Mouse (Mus musculus) left cerebral cortex, adult 9 months (tissue): Measurements from ENCODE around the gene Megf9.
A peak's percentile ranks its signal among the peaks of the same experiment; 100 is the strongest.

ENCODE experiments used
- DNase-seq, 2 experiments: peaks; one replicate each; pipeline ENCODE4 v3.0.0; 2022; ENCODE audit warnings: low spot score in 2 of 2

Megf9 gene

GRCm38 (mm10) chr4:70523346-70523745 is 11.4 kb downstream of the Megf9 start:
- no peak for DNase-seq

GRCm38 (mm10) chr4:70521506-70522292 is 13.1 kb downstream of the Megf9 start:
- DNase-seq: no peak

GRCm38 (mm10) chr4:70517646-70518045 is 17.1 kb downstream of the Megf9 start:
- DNase-seq: peak; percentile 63 to 76

- no peak for DNase-seq
Measured at GRCm38 (mm10) chr4:70516289-70516688, 18.5 kb downstream of the Megf9 start.

- no peak for DNase-seq
Measured at GRCm38 (mm10) chr4:70515514-70515913, 19.3 kb downstream of the Megf9 start.

- DNase-seq: no peak
Measured at GRCm38 (mm10) chr4:70509987-70510386, 24.8 kb downstream of the Megf9 start.

GRCm38 (mm10) chr4:70509565-70509964 is 25.2 kb downstream of the Megf9 start:
- no peak for DNase-seq

GRCm38 (mm10) chr4:70508207-70508606 is 26.6 kb downstream of the Megf9 start:
- DNase-seq: no peak

GRCm38 (mm10) chr4:70505951-70506350 is 28.8 kb downstream of the Megf9 start:
- DNase-seq: no peak

- DNase-seq: no peak
Measured at GRCm38 (mm10) chr4:70503827-70504226, 31.0 kb downstream of the Megf9 start.

- peak; percentile 30 to 54 for DNase-seq
Measured at GRCm38 (mm10) chr4:70499285-70499684, 35.5 kb downstream of the Megf9 start.

- DNase-seq: no peak
Measured at GRCm38 (mm10) chr4:70496978-70497377, 37.8 kb downstream of the Megf9 start.

GRCm38 (mm10) chr4:70489792-70490191 is 45.0 kb downstream of the Megf9 start:
- no peak for DNase-seq

GRCm38 (mm10) chr4:70488415-70488814 is 46.4 kb downstream of the Megf9 start:
- no peak for DNase-seq

- DNase-seq: no peak
Measured at GRCm38 (mm10) chr4:70484134-70484533, 50.7 kb downstream of the Megf9 start.

GRCm38 (mm10) chr4:70481931-70482330 is 52.9 kb downstream of the Megf9 start:
- DNase-seq: no peak

- DNase-seq: no peak
Measured at GRCm38 (mm10) chr4:70471398-70471797, 63.4 kb downstream of the Megf9 start.

GRCm38 (mm10) chr4:70465921-70466689 is 68.7 kb downstream of the Megf9 start:
- DNase-seq: no peak

GRCm38 (mm10) chr4:70463302-70463701 is 71.5 kb downstream of the Megf9 start:
- DNase-seq: no peak

GRCm38 (mm10) chr4:70461416-70461815 is 73.4 kb downstream of the Megf9 start:
- no peak for DNase-seq

- DNase-seq: no peak
Measured at GRCm38 (mm10) chr4:70452161-70452560, 82.6 kb downstream of the Megf9 start.

GRCm38 (mm10) chr4:70451750-70452149 is 83.0 kb downstream of the Megf9 start:
- peak in 1 of 2 experiments; percentile 38 for DNase-seq

- DNase-seq: no peak
Measured at GRCm38 (mm10) chr4:70449668-70450067, 85.1 kb downstream of the Megf9 start.
